Mouse (Mus musculus): Measurements from ENCODE around the gene Lrrn2. TPM values are rescaled to one million over a fixed set of nuclear protein-coding genes. Genes with fewer than 3 reads are reported as not detected.

The Lrrn2 gene
- 22.2 and 25.6 TPM in 2 replicates for polyA plus RNA-seq (2015; fragmentation: Nextera tagmentation; extraction: Ambion mirVana)

GRCm38 (mm10) chr1:132880161-132881005, at the start of gene Lrrn2:
Lrrn2 (plus strand) TSS chr1:132880273.
- H3K36me3 ChIP-seq (ENCODE audit: poor library complexity, severe bottlenecking): no peaks in the 10 kb centered on the region
- peaks cover 31% of the 10 kb centered on the region for H3K27me3 ChIP-seq
- under 1% methylated on average over 66 of the region's 80 CpGs for WGBS
- H3K27ac ChIP-seq: peak within 1 kb of the TSS; percentile 80
- peak within 1 kb of the TSS; percentile 95 for H3K4me2 ChIP-seq
- peak; percentile 86 for ATAC-seq
- peak within 1 kb of the TSS; percentile 83 for H3K9ac ChIP-seq
- H3K9me3 ChIP-seq (replicated peaks): no peaks in the 10 kb centered on the region
- H3K4me3 ChIP-seq: peak within 1 kb of the TSS; percentile 70
- H3K4me1 ChIP-seq: peaks cover 35% of the 10 kb centered on the region

- Histone ChIP-seq H3K9ac (no peak overlapping the region), H3K27ac (no peak overlapping the region), H3K4me3 (no peak overlapping the region), H3K4me1 (no peaks in the 10 kb centered on the region), H3K27me3 (no peaks in the 10 kb centered on the region), H3K4me2 (no peak overlapping the region), H3K9me3 (replicated peaks) (no peaks in the 10 kb centered on the region), H3K36me3 (ENCODE audit: poor library complexity, severe bottlenecking) (no peaks in the 10 kb centered on the region)
- ATAC-seq: no peak
- 87% methylated on average over 4 of the region's 4 CpGs for WGBS
These were observed 48.1 kb upstream of the Lrrn2 start for GRCm38 (mm10) chr1:132831963-132832362.

GRCm38 (mm10) chr1:132834037-132834436, 46.0 kb upstream of the Lrrn2 start:
- no peak for ATAC-seq
- H3K4me2 ChIP-seq: no peak overlapping the region
- H3K27me3 ChIP-seq: no peaks in the 10 kb centered on the region
- H3K36me3 ChIP-seq (ENCODE audit: poor library complexity, severe bottlenecking): no peaks in the 10 kb centered on the region
- no peak overlapping the region for H3K4me3 ChIP-seq
- H3K9ac ChIP-seq: no peak overlapping the region
- 63% methylated on average over 8 of the region's 8 CpGs for WGBS
- H3K9me3 ChIP-seq (replicated peaks): no peaks in the 10 kb centered on the region
- H3K4me1 ChIP-seq: no peaks in the 10 kb centered on the region
- H3K27ac ChIP-seq: no peak overlapping the region

DNA sequence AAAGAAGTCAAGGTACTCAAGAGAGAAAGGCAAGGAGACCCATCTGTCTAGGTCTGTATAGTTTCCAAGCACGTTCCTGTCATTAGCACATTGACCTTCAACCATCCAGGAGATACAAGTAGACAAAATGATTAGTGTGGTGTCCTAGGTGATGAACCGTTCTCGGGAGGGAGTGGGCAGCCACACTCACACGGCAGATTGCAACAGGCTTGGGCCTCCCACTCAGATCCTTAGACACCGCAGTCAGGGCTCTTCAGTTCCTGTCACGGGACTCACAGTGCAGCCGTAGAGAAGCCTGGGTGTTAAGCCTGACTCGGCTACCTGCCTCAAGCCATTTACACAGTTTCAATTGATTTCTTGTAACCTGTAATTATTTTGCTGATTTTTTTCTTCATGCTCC, 43.2 kb upstream of the Lrrn2 start:
- WGBS: 79% methylated on average over 8 of the region's 8 CpGs
- H3K27me3 ChIP-seq: no peaks in the 10 kb centered on the region
- H3K27ac ChIP-seq: no peak overlapping the region
- H3K9me3 ChIP-seq (replicated peaks): no peaks in the 10 kb centered on the region
- no peak for ATAC-seq
- H3K4me2 ChIP-seq: no peak overlapping the region
- H3K4me3 ChIP-seq: no peak overlapping the region
- no peaks in the 10 kb centered on the region for H3K36me3 ChIP-seq (ENCODE audit: poor library complexity, severe bottlenecking)
- H3K9ac ChIP-seq: no peak overlapping the region
- no peaks in the 10 kb centered on the region for H3K4me1 ChIP-seq

GRCm38 (mm10) chr1:132837691-132838090, 42.4 kb upstream of the Lrrn2 start:
- WGBS: 70% methylated on average over 5 of the region's 5 CpGs
- Histone ChIP-seq H3K4me3 (no peak overlapping the region), H3K27ac (no peak overlapping the region), H3K27me3 (no peaks in the 10 kb centered on the region), H3K9ac (no peak overlapping the region), H3K4me1 (no peaks in the 10 kb centered on the region), H3K9me3 (replicated peaks) (no peaks in the 10 kb centered on the region), H3K4me2 (no peak overlapping the region), H3K36me3 (ENCODE audit: poor library complexity, severe bottlenecking) (no peaks in the 10 kb centered on the region)
- ATAC-seq: no peak

DNA sequence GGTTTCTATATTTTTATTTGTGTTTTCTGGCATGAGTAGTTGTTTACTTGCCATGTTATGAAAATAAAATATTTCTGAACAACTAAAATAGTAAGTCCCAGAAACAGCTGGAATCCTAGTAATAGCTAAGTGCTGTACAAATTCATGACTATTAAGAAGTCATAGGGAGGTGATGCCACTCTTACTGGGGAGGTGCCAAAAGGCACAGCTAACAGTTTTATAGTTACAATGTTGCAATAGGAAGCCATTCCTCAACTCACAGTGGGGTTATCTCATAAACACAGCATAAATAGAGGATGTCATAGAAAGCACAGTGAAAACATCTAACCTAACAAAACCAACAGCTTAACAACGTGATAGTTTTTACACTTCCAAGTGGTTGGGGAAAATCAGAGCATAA, 41.7 kb upstream of the Lrrn2 start:
- WGBS: 81% methylated on average over 1 of the region's 1 CpGs
- ATAC-seq: no peak
- no peak overlapping the region for H3K4me3 ChIP-seq
- no peak overlapping the region for H3K4me2 ChIP-seq
- no peak overlapping the region for H3K27ac ChIP-seq
- no peaks in the 10 kb centered on the region for H3K9me3 ChIP-seq (replicated peaks)
- H3K27me3 ChIP-seq: no peaks in the 10 kb centered on the region
- H3K36me3 ChIP-seq (ENCODE audit: poor library complexity, severe bottlenecking): no peaks in the 10 kb centered on the region
- no peak overlapping the region for H3K9ac ChIP-seq
- H3K4me1 ChIP-seq: no peaks in the 10 kb centered on the region

- ATAC-seq: no peak
- Histone ChIP-seq H3K4me3 (no peak overlapping the region), H3K9me3 (replicated peaks) (0 out of 2 replicates have a peak, but pooled peaks cover 6% of the 10 kb centered on the region), H3K27ac (no peak overlapping the region), H3K4me1 (peaks cover 12% of the 10 kb centered on the region), H3K36me3 (ENCODE audit: poor library complexity, severe bottlenecking) (no peaks in the 10 kb centered on the region), H3K4me2 (no peak overlapping the region), H3K27me3 (no peaks in the 10 kb centered on the region), H3K9ac (no peak overlapping the region)
- 83% methylated on average over 10 of the region's 10 CpGs for WGBS
These were observed 36.5 kb upstream of the Lrrn2 start for GRCm38 (mm10) chr1:132843612-132844011.

- no peaks in the 10 kb centered on the region for H3K27me3 ChIP-seq
- H3K4me3 ChIP-seq: no peak overlapping the region
- WGBS: 85% methylated on average over 20 of the region's 20 CpGs
- H3K4me1 ChIP-seq: peaks cover 12% of the 10 kb centered on the region
- H3K4me2 ChIP-seq: no peak overlapping the region
- H3K27ac ChIP-seq: no peak overlapping the region; the same call in 1 of the 2 replicates
- H3K9ac ChIP-seq: no peak overlapping the region
- H3K36me3 ChIP-seq (ENCODE audit: poor library complexity, severe bottlenecking): no peaks in the 10 kb centered on the region
- no peak for ATAC-seq
- H3K9me3 ChIP-seq (replicated peaks): 0 out of 2 replicates have a peak, but pooled peaks cover 6% of the 10 kb centered on the region
These were observed 35.8 kb upstream of the Lrrn2 start for GRCm38 (mm10) chr1:132844088-132844804.

GRCm38 (mm10) chr1:132845766-132846165, 34.3 kb upstream of the Lrrn2 start:
- Histone ChIP-seq H3K4me1 (peaks cover 14% of the 10 kb centered on the region), H3K9ac (no peak overlapping the region), H3K36me3 (ENCODE audit: poor library complexity, severe bottlenecking) (no peaks in the 10 kb centered on the region), H3K4me2 (no peak overlapping the region), H3K4me3 (no peak overlapping the region), H3K27me3 (no peaks in the 10 kb centered on the region), H3K9me3 (replicated peaks) (0 out of 2 replicates have a peak, but pooled peaks cover 6% of the 10 kb centered on the region), H3K27ac (no peak overlapping the region)
- WGBS: 90% methylated on average over 8 of the region's 8 CpGs
- ATAC-seq: no peak

- WGBS: 19% methylated on average over 5 of the region's 5 CpGs
- Histone ChIP-seq H3K36me3 (ENCODE audit: poor library complexity, severe bottlenecking) (no peaks in the 10 kb centered on the region), H3K4me1 (peaks cover 22% of the 10 kb centered on the region), H3K4me3 (no peak overlapping the region), H3K9me3 (replicated peaks) (0 out of 2 replicates have a peak, but pooled peaks cover 6% of the 10 kb centered on the region), H3K27ac (peak overlapping the region; percentile 19; the same call in 1 of the 2 replicates), H3K27me3 (no peaks in the 10 kb centered on the region), H3K4me2 (no peak overlapping the region), H3K9ac (no peak overlapping the region)
- ATAC-seq: no peak
These were observed 29.3 kb upstream of the Lrrn2 start for GRCm38 (mm10) chr1:132850809-132851208.

GRCm38 (mm10) chr1:132851296-132851695, 28.8 kb upstream of the Lrrn2 start:
- no peak overlapping the region for H3K4me2 ChIP-seq
- H3K9me3 ChIP-seq (replicated peaks): 0 out of 2 replicates have a peak, but pooled peaks cover 6% of the 10 kb centered on the region
- ATAC-seq: no peak
- WGBS: 67% methylated on average over 2 of the region's 2 CpGs
- no peaks in the 10 kb centered on the region for H3K36me3 ChIP-seq (ENCODE audit: poor library complexity, severe bottlenecking)
- no peak overlapping the region for H3K27ac ChIP-seq
- no peak overlapping the region for H3K9ac ChIP-seq
- peaks cover 22% of the 10 kb centered on the region for H3K4me1 ChIP-seq
- H3K4me3 ChIP-seq: no peak overlapping the region
- H3K27me3 ChIP-seq: no peaks in the 10 kb centered on the region

- Histone ChIP-seq H3K4me1 (peaks cover 22% of the 10 kb centered on the region), H3K27me3 (no peaks in the 10 kb centered on the region), H3K36me3 (ENCODE audit: poor library complexity, severe bottlenecking) (no peaks in the 10 kb centered on the region), H3K4me3 (no peak overlapping the region), H3K9me3 (replicated peaks) (0 out of 2 replicates have a peak, but pooled peaks cover 6% of the 10 kb centered on the region), H3K4me2 (no peak overlapping the region), H3K27ac (no peak overlapping the region), H3K9ac (no peak overlapping the region)
- WGBS: 41% methylated on average over 4 of the region's 4 CpGs
- no peak; the same call in 1 of the 2 replicates for ATAC-seq
These were observed 28.3 kb upstream of the Lrrn2 start for GRCm38 (mm10) chr1:132851771-132852170.

All from forebrain, embryonic 13.5 days (tissue).